Mouse (Mus musculus) liver, embryonic 14.5 days (tissue): Measurements from ENCODE around the gene Ergic1. TPM values are rescaled to one million over a fixed set of nuclear protein-coding genes. Genes with fewer than 3 reads are reported as not detected.

ENCODE experiments used
- ATAC-seq: fragments of 200-750 bp; cut with Nextera tagmentation; 2 replicates; pipeline ENCODE4 v1.8.0; 2017; ENCODE audit warnings: moderate number of reproducible peaks, mild to moderate bottlenecking, moderate library complexity; ENCODE audit not compliant: insufficient read depth
- DNase-seq, 3 experiments: peaks; one replicate each; pipeline ENCODE4 v3.0.0-alpha.2; 2012 to 2013; ENCODE audit warnings: low read depth in 3 of 3, low spot score in 3 of 3
- H3K27ac ChIP-seq: fragments of 300-500 bp; sonication (generic); 2 replicates; pipeline ENCODE4 v1.5.1; 2014; ENCODE audit warnings: moderate library complexity, mild to moderate bottlenecking, control low read depth, inconsistent platforms
- H3K27me3 ChIP-seq: fragments of 300-500 bp; sonication (generic); 2 replicates; pipeline ENCODE4 v1.6.1; 2014; ENCODE audit warnings: mild to moderate bottlenecking, low read length, moderate library complexity; ENCODE audit not compliant: control insufficient read depth, insufficient read depth
- H3K36me3 ChIP-seq: fragments of 300-500 bp; sonication (generic); replicated peaks from 2 replicates; pipeline ENCODE4 v1.6.1; 2014; ENCODE audit warnings: low read depth; ENCODE audit not compliant: control insufficient read depth, insufficient read depth
- H3K4me1 ChIP-seq, 2 experiments: fragments of 200-500 bp in 1 of 2; fragments of 300-500 bp in 1 of 2; sonication (generic) in 1 of 2; replicated peaks; 2 replicates each; pipeline ENCODE4 v1.6.1; 2012 to 2014; ENCODE audit warnings: antibody characterized with exemption in 1 of 2, inconsistent platforms in 1 of 2, low read length in 1 of 2; ENCODE audit not compliant: control insufficient read depth in 2 of 2, insufficient read depth in 2 of 2
- H3K4me2 ChIP-seq: fragments of 300-500 bp; sonication (generic); 2 replicates; pipeline ENCODE4 v1.6.1; 2014; ENCODE audit warnings: low read depth, mild to moderate bottlenecking, control low read depth, moderate library complexity
- H3K4me3 ChIP-seq, 2 experiments: fragments of 200-500 bp in 1 of 2; fragments of 300-500 bp in 1 of 2; sonication (generic) in 1 of 2; 2 replicates each; pipeline ENCODE4 v1.5.1; 2012 to 2014; ENCODE audit warnings: low read depth in 2 of 2, low read length in 2 of 2, mild to moderate bottlenecking in 2 of 2, control low read depth in 1 of 2, inconsistent platforms in 1 of 2, moderate library complexity in 1 of 2; ENCODE audit not compliant: insufficient read depth in 1 of 2
- H3K9ac ChIP-seq: fragments of 300-500 bp; sonication (generic); replicated peaks from 2 replicates; pipeline ENCODE4 v1.6.1; 2014; ENCODE audit warnings: mild to moderate bottlenecking, control low read depth, moderate library complexity
- H3K9me3 ChIP-seq: fragments of 300-500 bp; sonication (generic); 2 replicates; pipeline ENCODE4 v1.6.1; 2016; ENCODE audit warnings: low read length, mixed read lengths; ENCODE audit not compliant: control insufficient read depth
- CTCF ChIP-seq: IDR thresholded peaks from 2 replicates; pipeline ENCODE4 v1.5.1; 2016; ENCODE audit warnings: antibody characterized with exemption, low read depth, control low read depth
- EP300 ChIP-seq: IDR thresholded peaks from 2 replicates; pipeline ENCODE4 v1.6.1; 2016; ENCODE audit warnings: antibody characterized with exemption, low read depth
- WGBS: fragments of 180-500 bp; shearing (Covaris S2); extraction: QIAGEN DNeasy Blood & Tissue Kit; methylation state at CpG from one replicate; pipeline ENCODE4 v1.1.7; 2014; ENCODE audit not compliant: insufficient replicate concordance; 5-methylcytosine and 5-hydroxymethylcytosine counted together
- polyA plus RNA-seq, 2 experiments: library from polyadenylated mRNA; depleted of rRNA in 1 of 2; stranded (reverse) in 1 of 2; unstranded in 1 of 2; fragments of >200 nt; fragmentation: Nextera tagmentation in 1 of 2; extraction: Ambion mirVana in 1 of 2; gene quantifications; 2 replicates each; pipeline versions ENCODE4 v1.2.1 to v1.2.3; 2012 to 2014

Gene Ergic1
- polyA plus RNA-seq, 2 experiments, result 26.0 to 33.4 TPM

GRCm38 (mm10) chr17:26577309-26577708 lies 16.0 kb downstream of the Ergic1 start:
- Histone ChIP-seq H3K4me2 (no peak overlapping the region), H3K4me1 (peaks cover 5 to 8% of the 10 kb centered on the region in 2 experiments), H3K9me3 (no peaks in the 10 kb centered on the region), H3K27ac (no peak overlapping the region), H3K4me3 (no peak overlapping the region), H3K27me3 (no peaks in the 10 kb centered on the region), H3K9ac (no peak overlapping the region), H3K36me3 (no peaks in the 10 kb centered on the region)
- ATAC-seq (no peak), DNase-seq (no peak)
- TF ChIP-seq CTCF, result no peak
- no peak for TF ChIP-seq EP300
- 80% methylated on average over 11 of the region's 11 CpGs for WGBS

- TF ChIP-seq CTCF (no peak), EP300 (no peak)
- DNase-seq, result no peak
- no peak overlapping the region for H3K9ac ChIP-seq
These were observed 16.9 kb downstream of the Ergic1 start for GRCm38 (mm10) chr17:26578162-26578561.

GRCm38 (mm10) chr17:26578771-26579170 lies 17.5 kb downstream of the Ergic1 start:
- DNase-seq (no peak), ATAC-seq (no peak)
- Histone ChIP-seq H3K36me3 (no peaks in the 10 kb centered on the region), H3K4me2 (no peak overlapping the region), H3K27me3 (no peaks in the 10 kb centered on the region), H3K9me3 (no peaks in the 10 kb centered on the region), H3K4me3 (no peak overlapping the region), H3K27ac (no peak overlapping the region), H3K9ac (no peak overlapping the region), H3K4me1 (peaks cover 8 to 13% of the 10 kb centered on the region in 2 experiments)
- WGBS, result 86% methylated on average over 11 of the region's 11 CpGs
- no peak for TF ChIP-seq CTCF
- TF ChIP-seq EP300, result no peak

More at GRCm38 (mm10) chr17:26578162-26578561, 16.9 kb downstream of the Ergic1 start:
- no peaks in the 10 kb centered on the region for H3K9me3 ChIP-seq
- ATAC-seq, result no peak
- H3K36me3 ChIP-seq, result no peaks in the 10 kb centered on the region
- H3K27me3 ChIP-seq, result no peaks in the 10 kb centered on the region
- H3K4me3 ChIP-seq, result no peak overlapping the region
- 71% methylated on average over 7 of the region's 7 CpGs for WGBS
- H3K4me2 ChIP-seq, result no peak overlapping the region
- H3K4me1 ChIP-seq, result peaks cover 7 to 8% of the 10 kb centered on the region in 2 experiments
- H3K27ac ChIP-seq, result no peak overlapping the region

- H3K9me3 ChIP-seq, result no peaks in the 10 kb centered on the region
- no peak for TF ChIP-seq EP300
- no peak for TF ChIP-seq CTCF
- no peak overlapping the region for H3K4me2 ChIP-seq
- 67% methylated on average over 6 of the region's 6 CpGs for WGBS
- H3K36me3 ChIP-seq, result no peaks in the 10 kb centered on the region
- no peaks in the 10 kb centered on the region for H3K27me3 ChIP-seq
- no peak overlapping the region for H3K9ac ChIP-seq
- peaks cover 8 to 18% of the 10 kb centered on the region in 2 experiments for H3K4me1 ChIP-seq
- no peak overlapping the region for H3K4me3 ChIP-seq
- DNase-seq (no peak), ATAC-seq (no peak)
- no peak overlapping the region for H3K27ac ChIP-seq
These were observed 18.1 kb downstream of the Ergic1 start for GRCm38 (mm10) chr17:26579396-26579795.

GRCm38 (mm10) chr17:26580873-26581401 lies 19.6 kb downstream of the Ergic1 start:
- no peaks in the 10 kb centered on the region for H3K9me3 ChIP-seq
- DNase-seq, result no peak
- no peak overlapping the region for H3K4me3 ChIP-seq
- peaks cover 4 to 16% of the 10 kb centered on the region in 2 experiments for H3K4me1 ChIP-seq
- ATAC-seq, result no peak
- WGBS, result 81% methylated on average over 3 of the region's 3 CpGs
- H3K36me3 ChIP-seq, result no peaks in the 10 kb centered on the region
- no peak for TF ChIP-seq EP300
- no peak for TF ChIP-seq CTCF
- no peak overlapping the region for H3K9ac ChIP-seq
- no peaks in the 10 kb centered on the region for H3K27me3 ChIP-seq
- H3K27ac ChIP-seq, result no peak overlapping the region
- H3K4me2 ChIP-seq, result no peak overlapping the region
